ENCODE assay signal across 31 mouse cellular contexts in the genomic region with DNA sequence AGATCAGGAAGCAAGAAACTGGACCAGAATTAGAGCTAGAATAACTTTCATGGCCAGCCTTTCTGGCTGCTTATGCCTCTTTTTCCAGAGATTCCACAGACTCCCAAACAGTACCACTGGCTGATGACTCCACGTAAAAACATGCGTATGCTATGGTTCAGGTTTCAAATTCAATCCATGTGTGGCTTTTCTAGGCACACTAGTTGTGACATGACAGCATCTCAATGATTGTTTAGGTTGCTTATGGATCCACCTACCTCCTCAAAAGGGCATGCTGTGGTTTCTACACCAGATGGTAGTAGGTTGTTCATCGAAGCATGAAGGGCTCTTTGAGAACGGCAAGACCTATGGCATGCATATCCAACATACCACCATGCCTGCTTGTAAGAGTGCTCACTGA.
DNase-seq lines count a peak whose midpoint lies in the region; ATAC-seq and TF ChIP-seq lines count a peak whose summit lies in the region.
"Had no signal": no experiment of that assay in that cellular context is flagged by ENCODE, and none has a peak within 500 bp of the region (broad histone marks: within the 10 kb centered on the region; RNA-seq: fewer than 3 reads in every experiment).

No protein-coding gene starts in this region.

- no peak overlapping the region for H3K4me2 ChIP-seq in midbrain, embryonic 11.5 days
- no peak overlapping the region for H3K4me2 ChIP-seq in midbrain, postnatal 0 days (ENCODE audit: low read depth, low read length, poor library complexity, severe bottlenecking)
- no peak overlapping the region for H3K4me2 ChIP-seq in embryonic facial prominence, embryonic 14.5 days (ENCODE audit: low read depth, low read length)
- H3K4me2 ChIP-seq: embryonic facial prominence, embryonic 12.5 days; heart, embryonic 13.5 days; hindbrain, embryonic 14.5 days had no signal

- H3K4me3 ChIP-seq in midbrain, embryonic 11.5 days (ENCODE audit: low read depth, low read length), result no peak overlapping the region
- no peak overlapping the region for H3K4me3 ChIP-seq in midbrain, postnatal 0 days (ENCODE audit: low read depth, low read length)
- H3K4me3 ChIP-seq in embryonic facial prominence, embryonic 14.5 days (ENCODE audit: low read depth, low read length), result no peak overlapping the region
- H3K4me3 ChIP-seq: embryonic facial prominence, embryonic 12.5 days; heart, adult 2 months; heart, embryonic 10.5 days; heart, embryonic 13.5 days had no signal

- H3K4me1 ChIP-seq in midbrain, embryonic 11.5 days (ENCODE audit: control insufficient read depth, insufficient read depth, low read length), result no peaks in the 10 kb centered on the region
- no peaks in the 10 kb centered on the region for H3K4me1 ChIP-seq in midbrain, postnatal 0 days (ENCODE audit: insufficient read depth, low read length)
- peaks cover 4% of the 10 kb centered on the region for H3K4me1 ChIP-seq in embryonic facial prominence, embryonic 14.5 days (ENCODE audit: control insufficient read depth, insufficient read depth, low read length)
- H3K4me1 ChIP-seq: embryonic facial prominence, embryonic 12.5 days had no signal

- H3K27ac ChIP-seq in midbrain, embryonic 11.5 days (ENCODE audit: low read depth, low read length), result no peak overlapping the region
- no peak overlapping the region for H3K27ac ChIP-seq in midbrain, postnatal 0 days (ENCODE audit: low read depth, low read length)
- H3K27ac ChIP-seq in embryonic facial prominence, embryonic 14.5 days (replicated peaks; ENCODE audit: low read depth, low read length), result no peak overlapping the region
- H3K27ac ChIP-seq: embryonic facial prominence, embryonic 12.5 days; heart, adult 2 months; heart, embryonic 10.5 days; hindbrain, embryonic 14.5 days; hindbrain, postnatal 0 days had no signal

- ATAC-seq in midbrain, embryonic 11.5 days (ENCODE audit: low FRiP score), result no peak
- no peak for ATAC-seq in midbrain, postnatal 0 days (ENCODE audit: low FRiP score)
- ATAC-seq in embryonic facial prominence, embryonic 14.5 days (ENCODE audit: low read depth), result no peak
- ATAC-seq: activated CD4-positive, CD25-positive, alpha-beta regulatory T cell, adult 4 months; forebrain, embryonic 14.5 days; forebrain, postnatal 0 days; hindbrain, postnatal 0 days; inflammation-experienced regulatory T-cells, adult 6 months had no signal

- no peaks in the 10 kb centered on the region for H3K27me3 ChIP-seq in midbrain, embryonic 11.5 days (ENCODE audit: control insufficient read depth, insufficient read depth, low read length)
- no peaks in the 10 kb centered on the region for H3K27me3 ChIP-seq in midbrain, postnatal 0 days (ENCODE audit: insufficient read depth, low read length)
- no peaks in the 10 kb centered on the region for H3K27me3 ChIP-seq in embryonic facial prominence, embryonic 14.5 days (replicated peaks; ENCODE audit: control insufficient read depth, insufficient read depth, low read length)
- no peaks in the 10 kb centered on the region for H3K27me3 ChIP-seq in splenic B cell, adult 2 months (ENCODE audit: control insufficient read depth, insufficient read depth, low read length, poor library complexity, severe bottlenecking)
- H3K27me3 ChIP-seq: CH12.LX; embryonic facial prominence, embryonic 12.5 days; heart, embryonic 13.5 days had no signal

- no peak for TF ChIP-seq CTCF in midbrain, postnatal 0 days (IDR thresholded peaks at IDR 0.05)

- DNase-seq in midbrain, embryonic 11.5 days (ENCODE audit: low spot score, missing footprints), result peak; percentile 81
- no peak for DNase-seq in midbrain, postnatal 0 days (ENCODE audit: low spot score)
- DNase-seq in Muller cell, postnatal 12 days (ENCODE audit: inconsistent ontology term), result peak; percentile 31
- DNase-seq in embryonic facial prominence, embryonic 14.5 days (ENCODE audit: low spot score), result peak; percentile 27
- DNase-seq in splenic B cell, adult 2 months (ENCODE audit: low read depth, low spot score), result peak; percentile 9
- DNase-seq in gastrocnemius, adult 18-20 months (ENCODE audit: low spot score), result no peak
- no peak for DNase-seq in spleen, postnatal 10 days (ENCODE audit: low spot score in 2 of 2)
- no peak for DNase-seq in adrenal gland, adult 18-20 months (ENCODE audit: low spot score in 2 of 2)
- DNase-seq: adrenal gland, adult 2 months; adrenal gland, postnatal 25 days; cerebellum, adult 11-12 months; cerebellum, adult 8-10 months; cerebellum, postnatal 10 days; cerebellum, postnatal 36 days; embryo, embryonic 11 days; forebrain, postnatal 0 days; gastrocnemius, postnatal 25 days; heart, adult 2 months; heart, postnatal 14 days; heart, postnatal 4 days; kidney, adult 18-20 months had no signal

- H3K9ac ChIP-seq in midbrain, embryonic 11.5 days (ENCODE audit: low read length), result no peak overlapping the region
- no peak overlapping the region for H3K9ac ChIP-seq in midbrain, postnatal 0 days (replicated peaks; ENCODE audit: low read length, poor library complexity, severe bottlenecking)
- no peak overlapping the region for H3K9ac ChIP-seq in embryonic facial prominence, embryonic 14.5 days (ENCODE audit: low read depth, low read length)
- H3K9ac ChIP-seq: embryonic facial prominence, embryonic 12.5 days; forebrain, postnatal 0 days; heart, embryonic 13.5 days; hindbrain, embryonic 14.5 days had no signal

- 76% methylated on average over 4 of the region's 4 CpGs for WGBS in midbrain, embryonic 11.5 days
- 81% methylated on average over 4 of the region's 4 CpGs for WGBS in midbrain, postnatal 0 days
- 59% methylated on average over 4 of the region's 4 CpGs for whole genome bisulfite sequencing in embryonic facial prominence, embryonic 14.5 days

- no peaks in the 10 kb centered on the region for H3K9me3 ChIP-seq in midbrain, embryonic 11.5 days (ENCODE audit: control insufficient read depth, low read length)
- no peaks in the 10 kb centered on the region for H3K9me3 ChIP-seq in midbrain, postnatal 0 days (ENCODE audit: low read length)
- no peaks in the 10 kb centered on the region for H3K9me3 ChIP-seq in embryonic facial prominence, embryonic 14.5 days (ENCODE audit: control insufficient read depth, low read length)
- H3K9me3 ChIP-seq: embryonic facial prominence, embryonic 12.5 days; G1E; heart, embryonic 10.5 days; heart, embryonic 13.5 days had no signal

- H3K36me3 ChIP-seq in midbrain, embryonic 11.5 days (ENCODE audit: control insufficient read depth, insufficient read depth, low read length), result no peaks in the 10 kb centered on the region
- H3K36me3 ChIP-seq in midbrain, postnatal 0 days (ENCODE audit: insufficient read depth, low read length), result no peaks in the 10 kb centered on the region
- H3K36me3 ChIP-seq in embryonic facial prominence, embryonic 14.5 days (ENCODE audit: control insufficient read depth, insufficient read depth, low read length), result no peaks in the 10 kb centered on the region
- H3K36me3 ChIP-seq in splenic B cell, adult 2 months (ENCODE audit: control insufficient read depth, insufficient read depth, low read length, poor library complexity, severe bottlenecking), result no peaks in the 10 kb centered on the region
- H3K36me3 ChIP-seq: embryonic facial prominence, embryonic 12.5 days; G1E; heart, embryonic 10.5 days; heart, embryonic 13.5 days had no signal

Comparison
In these comparisons a context has a peak if more than half of its experiments do, and no peak if none do; other contexts are left out.
1. DNase-seq: peak in midbrain, embryonic 11.5 days (single experiment), Muller cell, postnatal 12 days (single experiment), embryonic facial prominence, embryonic 14.5 days (single experiment) and splenic B cell, adult 2 months (single experiment); none in midbrain, postnatal 0 days (single experiment), gastrocnemius, adult 18-20 months (single experiment), spleen, postnatal 10 days (0 of 2) and adrenal gland, adult 18-20 months (0 of 2).